Mouse (Mus musculus): ENCODE data around the gene Ugt1a1.

Gene Ugt1a1

GRCm38 (mm10) chr1:88218591-88218990 lies 6.8 kb downstream of the Ugt1a1 start:
- DNase-seq (ENCODE audit: low spot score), result no peak

- no peak for DNase-seq (ENCODE audit: low spot score)
These were observed 7.3 kb downstream of the Ugt1a1 start for GRCm38 (mm10) chr1:88219054-88219453.

DNA sequence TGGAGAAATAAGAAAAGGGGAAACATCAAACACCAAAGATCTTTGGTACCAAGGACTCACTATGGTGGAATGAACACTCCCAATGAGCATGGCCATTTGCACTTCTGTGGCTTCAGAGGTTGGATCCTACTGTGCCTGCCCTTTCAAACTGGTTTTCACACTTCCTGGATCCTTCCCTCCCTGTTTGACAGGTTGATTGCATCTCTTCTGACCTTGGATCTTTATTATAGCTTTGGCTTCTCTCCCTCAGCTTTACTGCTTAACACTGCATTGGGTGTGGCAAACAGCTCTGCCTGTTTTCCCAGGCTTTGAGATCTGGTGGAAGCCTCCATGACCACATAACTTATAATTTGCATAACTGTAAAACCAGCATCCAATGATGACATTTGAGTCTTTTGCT lies 8.6 kb downstream of the Ugt1a1 start:
- DNase-seq (ENCODE audit: low spot score), result no peak

GRCm38 (mm10) chr1:88222216-88222615 lies 10.5 kb downstream of the Ugt1a1 start:
- DNase-seq (ENCODE audit: low spot score), result no peak

- peak; percentile 6 for DNase-seq (ENCODE audit: low spot score)
These were observed 11.3 kb downstream of the Ugt1a1 start for GRCm38 (mm10) chr1:88223011-88223515.

- DNase-seq (ENCODE audit: low spot score), result peak; percentile 12
These were observed 11.8 kb downstream of the Ugt1a1 start for GRCm38 (mm10) chr1:88223591-88223990.

DNA sequence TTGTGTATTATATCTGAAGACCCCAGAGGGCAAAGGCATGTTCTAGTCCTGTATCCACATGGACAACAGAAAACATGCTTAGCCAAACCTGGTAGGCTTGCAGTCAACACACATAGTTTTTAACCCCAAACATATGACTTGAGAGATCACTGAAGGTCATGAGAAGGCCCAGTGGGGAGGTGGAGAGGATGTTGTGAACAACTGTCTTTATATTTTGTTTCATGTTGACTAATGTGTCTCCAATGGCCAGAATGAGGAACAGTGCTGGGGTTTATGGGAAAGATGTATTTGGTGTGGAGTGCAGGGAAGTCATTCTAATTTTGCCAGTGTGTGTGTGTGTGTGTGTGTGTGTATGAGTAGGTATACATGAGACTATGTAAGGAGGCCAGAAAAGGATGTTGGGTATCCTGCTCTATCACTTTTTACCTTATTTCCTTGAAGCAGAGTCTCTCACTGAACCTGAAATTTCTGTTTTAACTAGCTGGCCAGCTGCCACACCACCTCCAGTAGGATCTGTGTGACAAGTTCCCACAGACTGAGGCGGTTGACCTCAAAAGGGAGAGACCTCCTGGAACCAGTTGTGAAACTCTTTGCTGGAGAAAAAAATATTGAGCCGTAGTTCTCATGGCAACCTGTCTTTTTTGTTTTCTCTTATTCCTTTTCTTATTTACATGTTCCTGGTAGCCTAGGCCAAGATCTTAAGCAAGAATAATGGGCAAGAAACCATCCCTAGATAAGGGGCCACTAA lies 12.4 kb downstream of the Ugt1a1 start:
- DNase-seq (ENCODE audit: low spot score), result peak; percentile 79

DNA sequence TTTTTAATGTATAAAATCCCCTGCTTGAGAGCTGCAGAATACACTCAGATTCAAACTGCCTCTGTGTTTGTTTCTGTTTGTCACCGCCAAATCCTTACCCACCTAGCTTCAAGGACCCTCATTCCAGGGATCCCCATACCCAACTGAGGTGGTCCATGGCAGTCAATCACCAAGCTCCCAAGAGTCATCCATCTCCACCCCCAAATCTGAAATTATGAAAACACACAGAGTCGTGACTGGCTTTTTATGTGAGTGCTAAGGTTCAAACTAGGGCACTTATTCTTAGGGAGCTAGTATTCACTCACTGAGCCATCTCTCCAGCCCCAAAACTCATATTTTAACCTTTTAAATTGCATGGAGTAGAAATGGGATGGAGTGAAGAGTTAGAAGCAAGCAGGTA lies 13.5 kb downstream of the Ugt1a1 start:
- peak; percentile 5 for DNase-seq (ENCODE audit: low spot score)

DNA sequence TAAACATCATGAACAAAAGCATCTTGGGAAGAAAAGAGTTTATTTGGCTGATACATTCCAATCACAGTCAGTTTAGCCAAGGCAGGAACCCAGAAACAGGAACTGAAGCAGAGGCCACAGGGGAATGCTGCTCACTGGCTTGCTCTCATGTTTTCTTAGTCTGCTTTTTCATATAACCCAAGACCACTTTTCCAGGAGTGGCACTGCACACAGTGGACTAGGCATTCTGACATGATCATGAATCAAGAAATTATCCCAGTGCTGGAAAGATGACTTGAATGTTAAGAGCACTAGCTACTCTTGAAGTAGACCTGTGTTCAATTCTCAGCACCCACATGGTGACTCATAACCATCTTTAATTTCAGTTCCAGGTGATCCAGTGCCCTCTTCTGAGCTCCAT lies 14.0 kb downstream of the Ugt1a1 start:
- peak; percentile 1 for DNase-seq (ENCODE audit: low spot score)

DNA sequence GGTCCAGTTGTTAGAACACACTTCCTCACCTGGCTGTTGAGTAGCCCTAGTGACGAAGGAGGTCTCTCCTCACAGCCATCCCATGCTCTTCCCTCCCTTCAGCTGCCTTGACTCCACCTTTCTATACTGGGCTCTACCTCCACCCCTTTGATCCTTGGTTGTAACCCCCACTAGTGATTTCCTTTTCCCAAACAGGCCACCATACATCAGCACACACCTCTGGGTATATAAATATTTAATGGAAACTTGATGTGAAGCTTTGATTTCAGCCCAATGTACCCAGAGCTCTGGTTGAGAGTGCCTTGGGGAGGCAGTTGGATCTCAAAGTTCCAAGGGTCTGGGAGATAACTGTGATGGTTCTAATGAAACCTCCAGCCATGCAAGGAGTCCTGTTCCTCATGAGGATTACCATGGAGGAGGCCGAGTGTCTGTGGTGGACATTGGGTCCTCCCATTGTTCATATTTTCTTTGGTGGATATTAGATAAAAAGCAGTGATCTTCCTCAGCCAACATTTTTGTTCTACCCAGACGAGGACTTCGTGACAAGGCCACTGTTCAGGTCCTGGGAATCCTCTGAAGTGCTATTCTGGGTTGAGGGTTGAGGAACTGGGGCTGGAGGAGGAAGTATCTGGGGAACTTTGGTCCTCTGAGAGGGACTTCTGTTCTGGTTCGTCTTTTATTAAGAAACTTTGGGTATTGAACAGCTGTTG lies 15.1 kb downstream of the Ugt1a1 start, which contains the start of gene Mroh2a:
Mroh2a (plus strand) TSS at position 317 of the 710 bp plus-strand sequence.
- peak; percentile 2 for DNase-seq (ENCODE audit: low spot score)

GRCm38 (mm10) chr1:88227482-88227881 lies 15.7 kb downstream of the Ugt1a1 start:
- DNase-seq (ENCODE audit: low spot score), result peak; percentile 2

GRCm38 (mm10) chr1:88228121-88228520 lies 16.4 kb downstream of the Ugt1a1 start:
- peak; percentile 7 for DNase-seq (ENCODE audit: low spot score)

DNA sequence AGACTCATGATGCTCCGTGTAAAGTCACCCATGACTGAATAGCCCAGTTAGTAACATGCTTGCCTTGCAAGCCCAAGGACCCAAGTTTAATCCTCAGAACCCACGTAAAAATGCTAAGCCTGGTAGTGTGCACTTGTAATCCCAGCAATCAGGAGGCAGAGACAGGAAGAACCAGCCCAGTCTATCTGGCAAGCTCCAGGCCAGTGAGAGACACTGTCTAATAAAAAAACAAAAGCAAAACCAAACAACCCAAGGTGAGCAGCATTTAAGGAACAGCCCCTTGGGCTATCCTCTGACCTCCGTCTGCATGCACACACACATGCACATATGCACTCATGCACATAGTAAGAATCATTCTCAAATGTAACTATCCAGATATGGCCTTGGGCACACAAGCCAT lies 17.8 kb downstream of the Ugt1a1 start:
- no peak for DNase-seq (ENCODE audit: low spot score)

GRCm38 (mm10) chr1:88229986-88230385 lies 18.2 kb downstream of the Ugt1a1 start:
- DNase-seq (ENCODE audit: low spot score), result peak; percentile 20

GRCm38 (mm10) chr1:88230421-88230820 lies 18.7 kb downstream of the Ugt1a1 start:
- peak; percentile 7 for DNase-seq (ENCODE audit: low spot score)

GRCm38 (mm10) chr1:88230981-88231802 lies 19.4 kb downstream of the Ugt1a1 start:
- DNase-seq (ENCODE audit: low spot score), result peak; percentile 11

DNA sequence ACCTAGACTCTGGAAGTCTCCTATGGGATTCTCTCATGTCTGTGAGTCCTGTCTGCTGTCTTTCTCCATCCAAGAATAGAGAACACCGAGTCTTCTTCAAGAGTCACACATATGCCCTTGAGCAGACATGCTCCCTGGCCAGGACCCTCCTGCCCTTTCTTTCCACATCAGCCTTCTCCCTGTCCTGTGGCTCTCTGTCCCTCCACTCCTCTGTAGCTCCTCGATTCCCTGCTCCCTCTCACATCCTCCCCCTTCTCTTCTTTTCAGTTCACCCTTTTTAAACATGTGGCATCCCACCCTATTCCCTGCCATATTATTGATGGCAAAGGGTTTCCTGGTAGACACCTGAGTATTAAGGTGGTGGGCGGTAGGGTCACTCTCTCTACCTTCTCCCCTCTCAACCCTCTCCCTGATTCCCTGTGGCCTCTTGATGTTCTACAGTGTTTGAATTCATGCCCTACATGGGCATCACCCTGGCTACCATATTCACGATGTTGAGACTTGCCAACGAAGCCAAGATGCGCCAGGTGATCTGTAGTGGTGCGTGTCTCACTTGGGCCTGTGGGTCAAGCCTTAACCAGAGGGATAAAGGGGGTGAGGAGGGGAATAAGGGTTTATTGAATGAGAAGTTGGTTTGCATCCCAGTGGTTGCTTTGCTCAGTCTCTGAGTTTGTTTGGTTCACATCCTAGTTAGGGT lies 20.2 kb downstream of the Ugt1a1 start:
- DNase-seq (ENCODE audit: low spot score), result peak; percentile 11

- DNase-seq (ENCODE audit: low spot score), result no peak
These were observed 21.1 kb downstream of the Ugt1a1 start for GRCm38 (mm10) chr1:88232664-88233380.

GRCm38 (mm10) chr1:88233421-88234247 lies 21.9 kb downstream of the Ugt1a1 start:
- DNase-seq (ENCODE audit: low spot score), result no peak

DNA sequence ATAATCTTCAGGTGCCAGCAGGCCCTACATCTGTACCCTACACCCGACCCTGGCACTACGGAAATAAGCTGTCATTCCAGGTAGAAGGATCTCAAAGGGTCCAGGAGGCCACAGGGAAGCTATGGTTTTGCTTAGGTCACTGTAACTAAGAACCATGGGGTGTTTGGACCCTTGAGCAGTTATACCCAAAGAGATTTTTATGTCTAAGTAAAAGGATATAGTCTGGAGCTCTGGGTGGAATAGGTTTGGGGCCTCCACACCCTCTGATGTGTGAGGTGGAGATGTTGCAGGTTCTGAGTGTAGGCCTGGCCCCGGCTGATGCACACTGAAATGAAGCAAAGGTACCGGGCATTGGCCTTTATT lies 22.5 kb downstream of the Ugt1a1 start:
- DNase-seq (ENCODE audit: low spot score), result no peak
